In the genomic region with DNA sequence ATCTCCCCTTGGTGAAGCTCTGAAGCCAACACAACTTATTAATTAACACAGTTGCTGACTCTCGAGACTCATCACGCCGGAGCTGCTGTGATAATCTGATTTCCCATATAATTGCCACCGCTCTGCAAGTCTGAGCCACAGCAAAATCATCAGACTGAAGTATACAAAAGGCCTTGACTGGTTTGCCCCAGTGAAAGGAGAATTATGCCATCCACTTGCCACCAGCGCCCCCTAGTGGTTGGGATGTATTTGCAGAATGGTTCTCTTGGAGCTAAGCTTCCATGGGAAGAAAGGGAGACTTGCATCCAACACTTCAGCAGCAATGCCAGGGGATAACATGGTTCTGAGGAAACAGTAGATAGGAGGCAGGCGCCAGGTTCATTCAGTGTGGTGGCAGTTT, we compare ENCODE assay signal across 8 mouse cellular contexts.
DNase-seq lines count a peak whose midpoint lies in the region; ATAC-seq lines count a peak whose summit lies in the region.

No protein-coding gene starts in this region.

- no peak overlapping the region for H3K9ac ChIP-seq in forebrain, embryonic 13.5 days

- peak; percentile 91 for DNase-seq in MN1 (ENCODE audit: low spot score)
- peak; percentile 49 for DNase-seq in c-Kit-positive CD71-positive TER-119-negative erythroid progenitor cells, embryonic 14.5 days (ENCODE audit: low read depth)
- peak; percentile 89 to 98 for DNase-seq in layer of hippocampus, postnatal 25 days (ENCODE audit: extremely low spot score in 1 of 2, low spot score in 1 of 2)
- peak; percentile 87 for DNase-seq in midbrain, embryonic 10.5 days (ENCODE audit: low spot score)
- DNase-seq in right cerebral cortex, postnatal 36 days (ENCODE audit: low spot score in 2 of 2) = peak; percentile 74 to 79
- peak; percentile 63 for DNase-seq in yolk sac, embryonic 10.5 days (ENCODE audit: low spot score)

- peak; percentile 61; the same call in 1 of the 2 replicates for ATAC-seq in forebrain, embryonic 13.5 days
- peak; percentile 27 to 45; a peak in 1 of 4 replicates for ATAC-seq in hematopoietic stem cell, adult 5-6 weeks (replicated peaks in 1 of 2; ENCODE audit: insufficient read depth in 1 of 2, low FRiP score in 2 of 2, low TSS enrichment in 1 of 2, low read depth in 1 of 2, poor library complexity in 2 of 2, severe bottlenecking in 2 of 2)

- 21% methylated on average over 6 of the region's 6 CpGs for WGBS in forebrain, embryonic 13.5 days
- WGBS in midbrain, embryonic 10.5 days = 34% methylated on average over 6 of the region's 6 CpGs

- no peaks in the 10 kb centered on the region for H3K4me1 ChIP-seq in forebrain, embryonic 13.5 days
- no peaks in the 10 kb centered on the region for H3K4me1 ChIP-seq in midbrain, embryonic 10.5 days

- H3K4me2 ChIP-seq in forebrain, embryonic 13.5 days = no peak overlapping the region

- H3K27me3 ChIP-seq in forebrain, embryonic 13.5 days = no peaks in the 10 kb centered on the region
- H3K27me3 ChIP-seq in midbrain, embryonic 10.5 days (ENCODE audit: low read depth, poor library complexity, severe bottlenecking) = no peaks in the 10 kb centered on the region

- H3K4me3 ChIP-seq in forebrain, embryonic 13.5 days = no peak overlapping the region
- H3K4me3 ChIP-seq in midbrain, embryonic 10.5 days = no peak overlapping the region

- H3K27ac ChIP-seq in forebrain, embryonic 13.5 days = no peak overlapping the region
- H3K27ac ChIP-seq in midbrain, embryonic 10.5 days (replicated peaks) = no peak overlapping the region

- no peaks in the 10 kb centered on the region for H3K36me3 ChIP-seq in forebrain, embryonic 13.5 days (ENCODE audit: poor library complexity, severe bottlenecking)
- H3K36me3 ChIP-seq in midbrain, embryonic 10.5 days = no peaks in the 10 kb centered on the region

- 0 out of 2 replicates have a peak, but pooled peaks cover 4% of the 10 kb centered on the region for H3K9me3 ChIP-seq in forebrain, embryonic 13.5 days (replicated peaks)
- no peaks in the 10 kb centered on the region for H3K9me3 ChIP-seq in midbrain, embryonic 10.5 days (replicated peaks)
